Mouse (Mus musculus): ENCODE measurements around the gene Dagla.

Gene Dagla

DNA sequence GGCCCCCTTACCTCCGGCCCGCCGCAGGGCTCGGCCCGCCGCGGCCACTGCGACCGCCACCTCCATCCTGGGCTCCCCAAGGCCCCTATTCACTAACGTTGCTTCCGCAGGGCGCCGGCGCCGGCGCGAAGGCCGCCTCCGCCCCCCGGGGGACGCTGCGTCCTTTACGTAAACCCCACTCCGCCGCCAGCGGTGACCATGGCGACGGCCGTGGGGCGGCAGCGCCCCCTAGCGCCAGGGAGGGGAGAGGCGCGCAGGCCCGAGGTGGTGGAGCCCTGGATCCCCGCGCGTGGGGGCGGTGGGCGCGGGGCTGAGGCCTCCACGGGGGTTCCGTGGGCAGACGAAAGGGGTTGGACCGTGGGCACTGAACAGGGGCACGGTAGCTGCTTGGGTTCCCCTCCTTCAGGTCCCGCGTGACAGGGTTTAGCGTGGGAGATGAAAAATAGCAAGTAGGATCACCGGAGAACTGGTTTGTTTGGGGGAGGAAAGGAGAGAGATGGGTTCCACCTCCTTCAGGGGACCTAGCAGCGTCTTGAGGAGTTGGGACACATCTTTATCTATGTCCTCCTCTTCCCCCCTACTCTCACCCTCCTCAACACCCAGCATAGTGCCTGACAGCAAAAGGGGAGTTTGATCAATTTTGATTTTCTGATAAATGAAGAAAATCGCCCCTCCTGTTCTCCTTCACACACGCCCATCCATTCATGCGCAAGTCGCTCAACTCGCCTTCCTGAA, at the start of gene Dagla:
Gene Dagla (minus strand): TSS at position 68 of the 735 bp plus-strand sequence.
- peak; percentile 81 to 83 for DNase-seq

DNA sequence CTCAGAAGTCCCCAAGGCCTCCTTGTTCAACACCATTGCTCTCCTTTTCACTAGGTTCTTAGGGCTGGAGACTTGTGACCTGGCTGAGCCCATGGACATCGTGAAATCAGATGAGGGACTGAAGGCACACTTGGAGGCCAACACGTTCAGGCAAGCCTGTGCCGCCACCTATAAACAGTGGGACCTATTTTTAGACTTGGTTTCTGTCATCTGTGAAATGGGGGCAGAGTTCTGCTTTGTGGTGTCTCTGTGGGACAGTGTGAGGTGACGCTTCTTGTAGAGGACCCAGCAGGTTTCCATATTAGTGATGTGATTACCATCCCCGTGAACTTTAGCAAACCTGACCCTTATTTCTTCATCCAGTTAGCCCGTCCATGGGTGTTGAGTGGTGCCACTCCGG, 47.5 kb upstream of the Dagla start:
- no peak for DNase-seq

DNA sequence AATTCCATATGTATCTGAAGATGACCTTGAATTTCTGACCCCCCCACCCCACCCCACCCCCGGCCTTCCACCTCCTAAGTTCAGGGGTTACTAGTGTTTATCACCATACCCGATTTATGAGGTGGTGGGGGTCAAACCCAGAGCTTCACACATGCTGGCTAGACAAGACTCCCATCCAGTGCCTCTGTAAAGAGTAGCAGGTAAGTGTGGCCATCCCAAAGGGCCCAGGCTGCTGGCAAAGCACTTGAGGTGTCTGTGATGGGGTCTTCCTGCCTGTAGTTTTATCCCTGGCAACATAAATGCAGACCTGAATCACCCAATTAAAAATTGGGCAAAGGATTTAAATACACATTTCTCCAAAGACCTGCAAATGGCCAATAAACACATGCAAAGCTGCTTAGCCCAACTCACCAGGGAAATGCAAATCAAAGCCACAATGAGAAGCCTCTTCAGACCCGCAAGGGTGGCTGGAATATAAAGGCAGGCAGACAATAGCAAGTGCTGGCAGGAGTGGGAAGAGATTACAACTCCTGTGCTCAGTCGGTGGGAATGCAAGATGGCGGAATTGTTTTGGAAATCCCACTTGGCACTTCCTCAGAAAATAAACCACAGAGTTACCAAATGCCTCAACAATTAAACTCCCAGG, 43.1 kb upstream of the Dagla start:
- no peak for DNase-seq

DNA sequence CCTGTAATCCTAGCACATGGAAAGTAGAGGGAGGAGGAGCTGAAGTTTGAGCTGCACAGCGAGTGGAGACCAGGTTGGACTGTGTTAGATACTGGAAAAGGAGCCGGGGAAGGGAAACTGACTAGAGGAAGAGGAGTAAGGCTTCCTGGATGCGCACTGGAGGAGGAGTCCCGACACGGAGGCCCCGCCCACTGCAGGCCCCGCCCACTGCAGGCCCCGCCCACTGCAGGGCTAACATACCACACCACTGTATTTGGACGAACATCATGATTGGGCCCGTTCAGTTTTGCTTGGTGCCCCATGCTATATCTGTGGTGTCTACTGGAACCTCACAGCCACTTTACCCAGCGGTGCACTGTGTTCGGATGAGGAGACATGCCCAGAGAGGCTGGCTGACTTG, 41.0 kb upstream of the Dagla start:
- no peak for DNase-seq

DNA sequence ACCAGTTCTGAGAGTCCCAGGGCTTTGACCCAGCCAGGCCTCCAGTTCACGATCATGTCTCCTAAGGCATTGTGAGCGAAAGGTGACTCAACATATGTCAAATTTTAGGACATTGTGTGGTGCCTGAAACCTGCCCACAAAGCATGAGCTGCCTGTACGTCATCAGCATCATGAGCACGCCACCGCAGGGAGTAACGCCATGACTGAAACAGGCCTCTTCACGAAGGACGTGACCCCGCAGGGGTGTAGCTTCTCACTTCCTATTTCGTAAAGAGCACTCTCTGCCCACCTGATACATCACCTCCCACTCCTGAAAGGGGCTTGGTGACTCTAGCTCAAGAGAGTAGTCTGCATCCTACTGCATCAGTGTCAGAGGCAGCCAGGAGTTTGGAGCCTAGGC, 39.2 kb upstream of the Dagla start:
- no peak for DNase-seq

DNA sequence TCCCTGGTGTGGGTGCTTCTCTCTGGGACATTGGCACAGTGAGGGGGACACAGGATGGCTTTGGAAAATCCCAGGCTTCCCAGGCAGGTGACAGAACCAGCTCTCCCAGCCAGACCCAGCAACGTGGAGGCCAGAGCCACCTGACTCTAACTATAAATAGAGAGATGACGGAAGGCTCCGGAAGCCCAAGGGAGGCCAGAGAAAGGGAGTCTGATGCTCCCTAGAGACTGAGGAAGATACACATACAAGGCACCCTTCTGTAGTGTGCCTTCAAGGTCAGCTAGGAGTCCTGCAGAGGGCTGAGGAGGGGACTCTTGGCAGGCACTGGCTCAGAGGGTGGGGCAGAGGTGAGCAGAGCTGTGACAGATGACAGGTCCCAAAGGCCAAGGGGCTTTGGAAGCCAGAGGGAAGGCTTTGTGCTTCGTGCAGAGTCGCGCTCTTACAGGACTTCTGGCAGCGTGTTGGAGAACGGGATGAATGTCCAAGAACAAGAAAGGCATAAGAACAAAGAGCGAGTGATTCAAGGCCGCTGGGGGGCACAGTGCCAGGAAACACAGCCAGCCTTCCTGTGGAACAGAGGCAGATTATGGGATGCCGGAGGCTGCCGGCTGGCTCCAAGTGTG, 37.3 kb upstream of the Dagla start:
- peak; percentile 68 to 70 for DNase-seq

DNA sequence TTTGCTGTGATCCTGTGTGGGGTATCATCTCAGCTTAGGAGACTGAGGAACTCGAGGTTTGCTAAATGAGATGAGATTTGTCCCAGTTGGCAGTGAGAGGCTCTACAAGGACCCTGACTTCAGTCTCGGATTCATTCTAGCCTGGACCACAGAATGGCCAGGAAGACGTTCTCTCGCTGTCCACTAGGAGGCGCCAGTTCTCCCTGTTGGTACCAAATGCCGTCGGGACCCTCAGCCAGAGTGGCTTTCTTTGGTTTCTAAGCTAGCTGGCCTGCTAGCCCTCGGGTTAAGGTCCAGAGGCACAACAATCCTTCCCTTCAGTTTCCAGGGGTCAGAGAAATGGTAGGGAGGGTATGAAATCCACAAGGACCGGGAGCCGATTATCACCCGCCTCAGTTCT, 36.5 kb upstream of the Dagla start:
- peak; percentile 65 to 69 for DNase-seq

DNA sequence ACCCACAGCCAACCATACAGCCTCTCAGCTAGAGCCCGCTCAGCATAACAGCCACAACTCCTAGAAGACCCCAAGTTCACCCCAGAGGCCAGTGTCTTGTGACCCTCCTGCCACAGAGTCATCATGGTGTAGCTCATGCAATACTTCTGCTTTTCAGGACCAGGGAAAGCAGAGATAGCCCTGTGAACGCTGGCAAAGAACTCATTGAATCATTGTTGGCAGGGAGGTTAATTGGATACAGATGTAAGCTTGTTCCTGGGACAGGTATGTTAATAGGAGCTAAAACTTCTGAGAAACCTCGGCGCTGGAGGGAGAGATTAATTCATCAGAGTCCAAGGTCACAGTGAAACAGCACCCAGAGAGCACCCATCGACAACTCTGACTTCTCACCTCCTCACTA, 36.0 kb upstream of the Dagla start:
- DNase-seq, result no peak

DNA sequence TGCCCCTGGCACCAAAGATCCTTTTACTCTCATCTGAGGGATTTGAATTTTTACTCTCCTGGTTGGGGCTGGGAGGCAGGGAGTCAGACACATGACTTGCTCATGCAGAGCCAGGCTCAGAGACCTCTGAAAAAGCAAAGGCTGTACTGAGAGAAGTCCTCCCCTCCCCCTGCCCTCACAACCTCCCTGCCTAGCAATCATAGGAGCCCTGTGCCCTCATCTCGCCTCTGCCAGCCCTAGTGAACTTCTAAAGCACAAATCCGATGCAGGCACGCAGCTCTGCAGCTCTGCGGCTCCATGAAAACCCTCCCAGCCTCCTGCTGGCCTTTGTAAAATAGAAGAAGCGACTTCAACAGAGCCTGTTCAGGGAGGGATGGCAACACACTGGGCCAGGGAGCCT, 34.6 kb upstream of the Dagla start:
- no peak for DNase-seq

DNA sequence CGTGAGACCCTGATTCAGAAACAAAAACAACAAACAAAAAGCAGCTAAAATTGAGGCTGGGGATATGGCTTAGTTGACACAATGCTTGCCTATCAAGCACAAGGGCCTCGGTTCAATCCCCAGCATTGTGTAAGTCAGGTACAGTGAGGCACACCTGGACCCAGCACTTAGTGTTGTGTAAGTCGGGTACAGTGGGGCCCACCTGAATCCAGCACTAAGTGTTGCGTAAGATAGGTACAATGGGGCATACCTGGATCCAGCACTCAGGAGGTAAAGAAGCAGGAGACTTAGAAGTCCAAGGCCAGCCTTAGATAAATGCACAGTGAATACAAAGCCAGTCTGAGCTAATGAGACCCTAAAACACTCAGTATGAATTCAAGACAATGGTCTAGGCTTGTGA, 34.0 kb upstream of the Dagla start:
- DNase-seq, result no peak

DNA sequence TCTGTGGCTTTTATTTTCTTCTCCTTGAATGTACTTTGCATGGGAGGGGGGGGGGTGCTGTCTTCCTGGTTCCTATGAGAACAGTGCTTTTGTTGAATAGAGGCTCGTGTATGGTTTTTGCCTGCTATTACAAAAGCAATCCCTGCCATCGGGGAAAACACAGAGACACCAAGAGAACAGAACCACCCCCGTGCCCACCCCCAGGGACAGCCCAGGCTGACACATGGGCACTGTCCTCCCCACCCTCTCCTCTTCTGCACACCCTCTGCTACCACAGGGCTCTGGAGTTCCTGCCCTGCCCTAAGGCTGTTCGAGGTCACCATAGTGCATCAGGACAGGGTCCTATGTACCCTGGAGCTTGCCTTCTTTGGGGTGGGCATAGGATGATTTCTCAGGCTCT, 29.8 kb upstream of the Dagla start:
- no peak for DNase-seq

DNA sequence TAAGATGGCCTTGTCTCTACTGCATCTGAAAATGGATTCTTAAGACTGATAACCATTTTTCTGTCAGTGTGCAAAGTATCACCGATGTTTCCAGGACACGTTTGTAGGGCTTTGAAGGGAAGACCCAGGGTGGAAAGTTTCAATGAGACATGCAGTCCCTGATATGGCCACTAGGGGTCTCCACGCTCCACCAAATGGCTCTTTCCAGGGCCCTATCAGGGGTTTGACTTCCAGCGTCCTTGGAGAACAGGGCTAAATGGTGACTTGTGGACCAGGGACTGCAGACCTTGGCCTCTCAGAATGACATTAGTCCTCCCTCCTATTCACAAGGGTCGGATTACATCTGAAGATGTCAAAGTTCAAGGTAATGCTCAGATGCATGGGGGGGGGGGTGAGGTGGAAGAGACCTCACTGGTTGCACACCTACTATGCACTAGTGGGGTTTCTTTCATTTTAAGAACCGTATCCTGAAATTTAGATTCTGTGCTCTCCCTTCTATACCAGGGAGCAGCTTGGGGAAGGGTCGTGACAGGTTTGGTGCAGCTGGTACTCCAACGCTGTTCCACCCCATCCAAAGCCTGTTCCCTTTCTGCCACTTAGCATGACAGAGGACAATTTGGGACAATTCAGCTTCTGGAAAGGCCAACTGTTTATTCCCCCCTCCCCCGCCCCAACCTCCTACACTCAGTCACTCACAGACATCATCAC, 29.0 kb upstream of the Dagla start:
- DNase-seq, result peak; percentile 65 to 77

DNA sequence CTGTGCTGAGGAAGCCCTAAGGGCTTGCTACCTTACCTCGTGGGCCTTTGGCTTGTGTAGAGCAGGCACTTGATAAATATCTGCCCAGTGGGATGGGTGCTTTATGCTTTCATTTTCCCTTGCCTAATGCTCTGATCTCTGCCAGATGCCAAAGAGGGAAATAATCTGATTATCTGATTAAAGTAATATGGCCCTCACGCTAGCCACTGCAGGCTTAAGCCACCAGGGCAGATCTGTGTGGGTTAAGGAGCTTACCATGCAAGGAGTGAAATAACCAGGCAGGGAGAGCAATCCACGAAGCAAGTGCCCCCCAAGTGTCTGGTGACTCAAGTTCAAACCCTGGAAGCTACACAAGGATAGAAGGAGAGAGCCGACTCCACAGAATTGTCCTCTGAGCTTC, 27.0 kb upstream of the Dagla start:
- no peak for DNase-seq

DNA sequence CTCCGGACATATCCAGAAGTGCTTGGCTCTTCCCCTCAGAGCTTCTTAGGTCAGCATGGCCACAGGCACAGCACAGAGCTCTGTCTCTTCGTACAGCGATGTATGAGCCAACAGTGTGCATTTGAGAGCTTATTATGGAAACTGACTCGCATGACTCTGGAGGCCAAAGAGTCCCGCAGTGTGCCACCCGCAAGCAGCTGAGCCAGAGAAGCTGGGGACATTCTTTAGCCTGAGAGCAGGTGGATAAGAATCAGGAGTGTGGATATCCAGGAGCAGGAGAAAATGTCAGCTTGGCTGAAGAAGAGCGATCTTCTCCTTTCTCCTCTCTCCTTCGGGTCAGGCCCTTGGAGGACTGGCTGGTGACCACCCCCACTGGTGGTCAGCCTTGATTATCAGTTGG, 24.4 kb upstream of the Dagla start:
- DNase-seq, result no peak

DNA sequence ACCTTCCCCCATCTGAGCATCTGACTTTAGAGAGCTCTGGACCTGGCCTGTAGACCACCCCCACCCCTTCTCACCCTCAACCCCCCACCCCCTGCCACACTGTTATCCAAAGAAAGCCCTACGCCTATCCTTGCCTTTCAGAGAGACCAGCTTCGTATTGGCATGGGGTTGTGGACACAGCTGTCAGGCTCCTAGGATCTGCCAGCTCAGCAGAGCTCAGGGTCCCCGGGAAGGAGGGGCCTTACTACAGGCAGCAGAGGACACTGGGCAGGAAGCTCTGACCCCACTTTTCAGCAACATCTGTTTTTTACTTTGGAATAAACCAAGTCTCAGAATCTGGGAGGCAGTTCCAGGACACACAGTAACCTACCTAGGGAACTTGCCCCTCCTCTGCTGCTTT, 21.9 kb upstream of the Dagla start:
- no peak for DNase-seq

DNA sequence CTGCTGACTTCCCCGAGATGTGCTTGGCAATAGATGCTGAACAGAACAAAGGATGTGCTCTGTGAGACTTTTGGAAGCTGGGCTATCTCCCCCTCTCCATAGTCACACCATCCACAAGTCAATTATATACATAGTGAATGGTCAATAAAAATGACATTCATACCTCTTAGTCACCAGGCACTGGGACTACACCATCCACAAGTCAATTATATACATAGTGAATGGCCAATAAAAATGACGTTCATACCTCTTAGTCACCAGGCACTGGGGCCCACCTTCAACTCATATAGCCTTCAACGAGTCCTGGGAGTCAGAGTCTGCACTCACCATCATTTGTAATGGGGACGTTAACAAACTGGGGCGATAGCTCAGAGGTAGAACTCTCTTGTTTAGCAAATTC, 19.2 kb upstream of the Dagla start:
- no peak for DNase-seq

DNA sequence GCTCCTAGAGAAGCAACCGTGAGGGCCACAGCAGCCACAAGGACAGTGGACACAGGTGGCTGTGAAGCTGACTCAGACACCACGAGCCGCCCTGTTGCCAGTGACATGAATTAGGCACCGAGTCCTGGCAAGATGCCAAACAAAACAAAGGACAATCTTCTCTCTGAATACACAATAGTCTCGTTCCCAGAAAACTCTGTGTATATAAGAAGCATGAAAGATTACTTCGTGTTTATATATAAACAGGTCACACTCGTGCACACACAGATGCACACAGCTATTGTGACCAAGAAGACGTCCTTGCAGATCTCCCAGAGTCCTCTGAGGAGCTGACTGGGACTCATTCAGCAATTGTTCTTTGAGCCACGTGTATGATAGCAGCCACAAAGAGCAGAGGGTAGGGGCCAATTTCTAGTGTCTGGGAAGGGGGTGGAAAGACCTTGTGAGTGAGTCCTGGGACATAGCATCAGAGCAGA, 18.7 kb upstream of the Dagla start:
- no peak for DNase-seq

DNA sequence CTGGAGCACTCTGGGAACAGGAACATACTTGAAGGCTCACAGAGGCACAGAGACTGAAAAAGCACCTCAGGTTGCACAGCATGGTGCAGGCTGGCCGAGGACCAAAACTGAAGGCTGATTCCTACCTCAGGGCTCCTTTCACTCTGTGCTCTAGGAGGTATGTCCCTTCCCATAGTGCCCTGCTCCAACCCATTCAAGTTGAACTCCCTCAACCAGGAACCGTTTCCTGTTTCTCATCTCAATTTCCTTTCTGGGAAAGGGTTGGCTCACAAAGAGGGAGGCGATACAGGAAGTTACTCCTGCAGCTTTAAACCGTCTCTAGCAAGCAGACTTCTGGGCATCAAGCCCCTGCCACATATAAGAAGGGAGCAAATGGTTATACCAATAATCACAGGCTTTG, 13.1 kb upstream of the Dagla start:
- DNase-seq, result no peak

DNA sequence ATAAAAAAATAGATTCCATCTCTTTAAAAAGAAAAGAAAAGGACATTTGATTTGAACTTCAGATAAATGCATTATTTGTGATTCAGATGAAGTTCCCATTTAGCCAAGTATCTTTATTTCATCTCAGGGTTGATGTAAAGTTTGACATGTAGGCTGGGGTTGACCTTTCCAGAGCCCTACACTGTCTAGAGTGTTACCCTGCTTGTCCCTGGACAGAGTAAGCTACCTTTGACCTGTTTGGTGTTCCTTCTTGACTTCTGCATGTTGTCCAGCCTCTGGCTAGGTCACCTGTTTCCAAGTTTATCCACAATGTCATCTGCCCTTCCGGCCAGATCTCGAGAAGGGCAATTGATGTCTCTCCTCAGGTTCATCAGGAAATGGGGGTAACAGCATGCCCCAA, 12.7 kb upstream of the Dagla start:
- no peak for DNase-seq

DNA sequence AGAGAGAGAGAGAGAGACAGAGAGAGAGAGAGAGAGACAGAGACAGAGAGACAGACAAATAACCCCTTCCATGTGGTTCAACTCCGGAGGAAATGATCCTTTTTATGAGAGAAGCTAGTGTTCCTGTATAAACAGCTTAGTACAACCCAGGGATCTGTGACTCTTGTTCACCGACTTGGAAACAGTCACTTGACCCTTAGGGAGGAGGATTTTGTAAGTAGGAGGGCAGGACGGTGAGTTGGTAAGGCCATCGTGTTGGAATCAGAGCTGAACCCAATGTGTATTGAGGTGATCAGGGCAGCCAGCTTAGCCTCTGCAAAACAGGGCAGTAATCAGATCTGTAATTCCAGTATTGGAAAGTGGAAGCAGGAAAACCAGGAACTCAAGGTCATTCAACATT, 12.3 kb upstream of the Dagla start:
- no peak for DNase-seq

DNA sequence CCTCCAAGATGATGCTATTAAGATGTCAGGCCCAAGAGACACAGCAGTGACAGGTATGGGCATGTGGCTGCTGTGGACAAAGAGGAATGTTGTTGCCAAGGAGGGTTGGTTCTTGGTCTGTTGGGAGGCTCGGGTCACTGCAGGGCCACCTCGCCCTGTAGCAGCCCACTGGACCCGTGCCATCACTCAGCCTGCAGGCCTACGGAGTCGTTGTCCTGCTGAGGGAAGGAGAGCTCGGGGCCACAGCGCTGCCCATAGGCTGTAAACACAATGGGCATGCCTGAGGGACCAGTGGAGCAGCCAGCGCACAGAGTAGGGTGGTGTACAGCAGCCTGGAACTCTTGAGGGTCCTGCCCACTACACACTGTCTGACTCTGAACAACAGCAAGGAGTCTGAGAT, 7.4 kb upstream of the Dagla start:
- no peak for DNase-seq

DNA sequence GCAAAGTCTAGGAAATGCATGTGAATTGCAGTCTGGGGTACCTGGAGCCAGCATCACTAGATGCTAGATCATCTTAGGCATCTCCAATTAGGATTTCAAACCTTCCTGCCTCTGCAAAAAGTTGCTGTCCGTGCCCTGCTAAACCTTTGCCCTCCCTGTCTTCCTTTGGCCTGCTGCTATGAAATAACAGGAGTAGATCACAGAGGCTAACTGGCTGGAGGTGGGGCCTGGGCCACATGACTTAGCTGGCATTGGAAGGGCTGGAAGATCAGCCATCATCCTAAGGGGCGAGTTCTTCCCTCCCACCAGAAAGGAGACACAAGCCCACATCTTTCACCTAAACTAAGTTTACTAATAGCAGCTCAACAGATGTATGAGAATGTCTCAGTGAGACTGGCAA, 4.3 kb upstream of the Dagla start:
- DNase-seq, result no peak

DNA sequence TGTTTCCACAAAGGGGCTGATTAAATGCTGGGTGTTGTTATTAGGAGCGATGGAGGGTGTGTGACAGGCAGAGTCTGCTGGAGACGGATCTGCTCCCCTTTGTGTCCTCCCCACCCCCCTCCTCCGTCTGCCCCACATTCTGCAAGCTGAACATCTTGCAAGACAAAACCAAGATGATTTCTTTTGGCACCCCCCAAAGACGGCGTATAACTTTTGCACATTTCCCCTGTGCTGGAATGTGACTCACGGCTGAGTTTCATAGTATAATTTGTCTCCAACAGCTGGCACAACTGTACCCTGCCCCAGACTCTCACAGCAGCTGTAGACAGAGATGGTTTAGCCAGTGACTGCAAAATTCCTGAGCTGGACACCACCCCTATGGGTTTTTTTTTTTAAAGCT, 3.3 kb upstream of the Dagla start:
- no peak for DNase-seq

DNA sequence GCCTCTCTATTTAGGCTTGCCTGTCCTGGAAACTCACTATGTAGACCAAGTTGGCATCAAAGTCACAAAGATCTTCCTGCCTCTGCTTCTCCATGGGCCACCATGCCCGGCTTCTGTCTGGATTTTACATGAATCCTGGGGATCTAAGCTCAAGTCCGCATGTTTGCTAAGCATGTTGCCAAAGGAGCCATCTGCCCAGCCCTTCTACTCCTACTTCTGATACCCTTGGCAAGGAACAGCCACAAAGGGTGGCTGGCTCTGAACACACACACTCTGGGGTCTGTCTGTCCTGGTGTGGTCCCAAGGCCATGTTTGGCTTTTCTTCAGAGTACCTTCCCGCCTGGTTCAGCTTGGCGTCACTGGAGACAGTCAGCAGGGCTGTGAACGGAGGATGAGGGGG, 2.7 kb upstream of the Dagla start:
- no peak for DNase-seq
